Mouse (Mus musculus) kidney, adult 9 months (tissue): ENCODE measurements around the gene Serpina9.

Experiments
- DNase-seq: peaks from one replicate; pipeline ENCODE4 v3.0.0; 2022

The Serpina9 gene

DNA sequence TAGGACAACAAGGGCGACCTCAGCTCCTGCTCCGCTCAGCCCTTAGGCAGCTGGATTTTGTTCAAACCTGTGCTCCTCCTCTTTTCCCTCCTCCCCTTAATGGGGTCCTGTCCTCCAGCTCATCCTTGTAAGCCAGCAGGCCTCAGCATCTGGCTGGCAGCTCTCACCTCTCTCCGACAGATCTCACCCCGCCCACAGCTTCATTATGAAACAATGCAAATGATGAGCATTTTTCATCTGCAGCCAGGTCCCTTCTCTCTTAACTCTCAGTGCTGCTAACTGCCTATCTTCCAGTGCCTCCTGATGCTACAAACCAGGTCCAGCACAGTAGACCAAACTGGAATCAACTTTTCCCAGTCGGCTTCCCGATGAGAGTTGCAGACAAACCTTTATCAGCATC lies at the start of gene Serpina9:
Serpina9 (minus strand) TSS at position 136 of the 400 bp plus-strand sequence.
- DNase-seq: no peak

DNA sequence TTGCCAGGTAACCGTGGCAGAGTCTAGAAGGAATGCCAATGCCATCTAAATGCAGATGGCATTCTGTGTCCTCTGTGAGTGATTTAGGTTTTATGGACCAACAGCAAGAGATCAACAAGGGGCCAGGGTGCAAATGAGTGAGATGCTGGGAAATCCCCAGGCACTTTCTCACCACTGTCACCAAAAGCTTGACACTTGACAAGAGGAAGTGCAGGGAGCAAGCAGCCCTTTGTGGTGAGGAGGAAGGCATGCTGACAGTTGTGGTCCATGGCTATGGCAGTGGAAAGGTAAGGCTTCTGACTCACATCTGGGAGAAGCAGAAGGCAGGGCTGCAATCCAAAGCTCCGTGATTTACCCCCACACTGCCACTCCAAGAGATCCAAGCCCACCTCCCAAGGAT lies 48.3 kb upstream of the Serpina9 start:
- DNase-seq: no peak

DNA sequence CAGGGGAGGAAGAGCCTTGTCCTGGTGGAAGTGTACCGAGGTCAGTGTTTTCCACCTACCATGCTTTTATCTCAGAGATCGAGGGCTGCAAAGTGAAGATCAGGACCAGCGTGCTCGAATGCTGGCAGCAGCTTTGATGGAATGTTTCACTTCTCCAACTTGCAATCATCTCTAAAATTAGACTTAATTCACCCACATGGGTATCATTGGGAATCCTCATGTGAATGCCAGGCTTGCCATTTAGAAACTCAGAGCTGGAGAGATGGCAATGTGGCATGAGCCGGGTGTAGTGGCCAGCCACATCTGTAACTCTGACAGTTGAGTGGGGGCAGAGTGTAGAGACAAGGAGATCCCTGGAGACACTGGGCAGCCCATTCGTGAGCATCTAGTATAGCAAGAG lies 46.6 kb upstream of the Serpina9 start:
- no peak for DNase-seq

DNA sequence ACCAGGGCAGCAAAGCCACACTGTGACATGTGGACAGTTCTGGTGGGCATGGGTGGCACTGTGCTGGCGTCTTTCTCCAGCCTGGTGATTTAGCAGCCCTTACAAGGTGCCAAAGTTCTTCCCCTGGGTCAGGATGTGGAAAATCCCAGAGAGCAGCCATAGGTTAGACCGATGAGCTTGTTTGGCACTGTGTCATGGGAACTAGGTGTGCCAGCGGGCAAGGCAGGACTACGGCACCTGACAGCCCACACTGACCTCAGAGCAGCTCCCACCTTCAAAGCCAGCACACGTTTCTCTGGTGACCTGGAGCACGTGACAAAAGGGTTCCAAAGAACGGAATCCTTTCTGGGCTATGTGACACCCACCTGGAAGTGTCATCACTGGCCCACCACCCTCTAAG lies 44.0 kb upstream of the Serpina9 start:
- no peak for DNase-seq

DNA sequence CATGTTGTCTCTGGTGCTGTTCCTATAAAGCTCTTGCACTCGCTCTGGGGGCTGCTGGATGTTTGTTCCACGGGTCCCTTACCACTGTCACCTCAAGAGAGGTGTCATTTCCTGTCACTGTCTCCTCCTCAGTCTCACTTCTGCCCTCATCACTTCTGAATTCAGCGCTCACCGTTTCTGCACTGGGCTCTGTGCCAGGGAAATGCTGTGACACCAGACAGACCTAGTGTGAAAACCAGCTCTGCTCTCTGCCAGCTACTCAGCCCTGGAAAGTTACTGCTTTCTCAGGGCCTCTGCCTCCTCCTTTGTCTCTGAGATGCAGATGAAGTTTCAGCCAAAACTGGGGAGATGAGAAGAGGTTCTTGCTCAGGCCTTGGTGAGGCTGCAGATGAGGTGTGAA lies 43.5 kb upstream of the Serpina9 start:
- no peak for DNase-seq

DNA sequence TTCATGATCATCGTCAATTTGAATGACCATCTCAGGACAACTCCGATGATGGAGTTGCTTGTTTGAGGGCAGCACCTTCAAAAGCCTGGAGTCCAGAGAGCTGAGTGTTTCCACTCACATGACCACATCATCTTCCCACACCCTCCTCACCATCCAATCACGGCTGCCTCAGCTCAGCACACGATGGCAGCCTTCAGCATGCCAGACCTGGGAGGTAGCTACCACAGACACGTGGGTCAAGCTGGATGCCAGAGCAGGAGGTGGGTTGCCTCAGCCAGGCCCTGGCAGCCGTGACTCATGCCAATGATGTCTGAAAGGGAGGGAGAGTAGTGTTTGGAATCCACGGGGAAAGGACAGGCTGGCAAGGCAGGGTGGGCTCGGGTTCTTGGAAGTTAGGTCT lies 42.2 kb upstream of the Serpina9 start:
- DNase-seq: no peak

DNA sequence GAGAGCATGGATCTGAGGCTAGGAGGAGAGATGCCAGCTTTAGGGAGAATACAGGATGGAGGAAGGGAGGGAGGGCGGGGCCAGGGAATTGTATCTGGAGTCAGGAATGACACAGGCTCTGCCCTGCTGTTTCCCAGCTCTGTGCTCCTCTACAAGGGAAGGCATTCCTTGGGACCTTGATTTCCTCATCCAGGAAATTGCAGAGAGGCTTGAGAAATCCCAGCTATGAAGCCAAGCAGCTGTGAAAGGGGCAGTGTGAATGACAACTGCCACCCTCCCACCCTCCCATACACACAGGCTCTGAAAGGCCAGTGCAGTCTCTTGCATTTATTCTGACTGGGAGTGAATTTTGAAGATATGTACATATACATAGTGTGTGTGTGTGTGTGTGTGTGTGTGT lies 40.4 kb upstream of the Serpina9 start:
- DNase-seq: no peak

DNA sequence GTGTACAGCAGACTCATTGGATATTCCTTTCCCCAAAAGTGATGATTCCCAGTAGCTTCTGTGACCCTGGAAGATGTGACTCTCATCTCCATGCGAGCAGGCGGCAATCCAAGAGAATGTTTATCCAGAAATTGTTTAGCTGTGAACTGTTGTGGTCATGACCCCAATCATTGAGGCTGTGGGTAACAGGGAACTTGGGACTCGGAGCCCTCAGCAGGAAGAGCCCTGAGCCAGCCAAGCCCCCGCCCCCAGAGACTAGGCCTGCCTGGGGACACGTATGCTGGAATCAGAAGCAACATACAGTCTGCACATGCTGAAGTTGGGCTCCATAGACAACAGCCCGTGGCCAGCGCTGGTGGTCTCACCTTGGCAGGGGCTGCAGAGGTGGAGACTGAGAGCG lies 32.2 kb upstream of the Serpina9 start:
- no peak for DNase-seq

DNA sequence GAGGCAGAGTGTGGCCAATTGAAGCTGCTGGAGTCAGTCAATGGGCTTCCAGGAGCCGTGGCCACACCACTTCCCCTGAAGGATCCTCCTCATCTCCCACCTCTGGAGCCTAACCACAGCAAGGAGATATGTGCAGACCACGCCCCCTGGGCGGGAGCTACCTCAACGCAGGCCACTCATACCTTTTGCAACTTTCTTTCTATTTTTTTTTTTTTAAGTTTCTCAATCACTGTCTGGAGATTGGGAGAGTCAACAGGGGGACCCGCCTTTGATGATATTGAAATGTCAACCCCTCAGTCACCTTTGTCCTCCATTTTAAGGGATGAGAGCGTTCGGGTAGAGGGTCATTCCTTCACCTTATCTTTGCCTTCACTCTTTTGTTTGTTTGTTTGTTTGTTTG lies 30.8 kb upstream of the Serpina9 start, which contains the start of gene Serpina12:
Serpina12 (minus strand) TSS at position 101 of the 400 bp plus-strand sequence.
- no peak for DNase-seq

DNA sequence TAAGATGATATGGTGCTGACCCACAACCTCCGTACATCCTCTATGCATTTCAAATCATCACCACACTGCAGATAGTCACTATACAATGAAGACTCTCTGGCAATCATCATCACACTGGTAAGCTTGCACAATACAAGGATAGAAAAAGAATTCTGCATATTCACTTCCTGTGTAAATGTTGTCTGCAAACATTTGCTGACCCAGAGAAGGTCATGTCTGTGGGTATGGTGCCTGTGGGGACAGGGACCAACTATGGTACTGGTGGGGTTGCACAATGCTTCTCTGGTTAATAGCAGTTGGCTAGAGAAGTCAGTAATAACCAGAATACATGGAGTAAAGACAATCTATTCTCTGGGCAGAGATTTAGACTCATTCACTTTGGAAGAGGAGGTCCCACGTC lies 29.2 kb upstream of the Serpina9 start:
- no peak for DNase-seq

DNA sequence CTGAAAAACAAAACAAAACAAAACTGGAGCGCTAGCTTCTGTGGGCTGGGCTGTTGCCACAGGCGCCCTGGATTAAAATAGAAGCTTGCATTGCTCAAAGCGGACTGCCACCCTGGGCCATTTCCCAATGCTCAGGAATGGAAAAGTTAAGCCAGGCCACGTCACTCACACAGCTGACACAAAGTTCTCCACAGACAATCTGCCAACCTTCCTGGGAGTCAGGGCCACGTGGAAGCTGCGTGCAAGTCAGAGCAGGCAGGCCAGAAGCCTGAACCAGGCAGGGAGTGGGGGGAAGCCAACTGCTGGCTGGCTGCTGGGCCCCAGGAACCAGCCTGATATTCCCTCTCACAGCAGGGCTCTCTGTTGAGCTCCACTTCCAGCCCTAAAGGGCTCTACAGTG lies 27.8 kb upstream of the Serpina9 start:
- DNase-seq: no peak

DNA sequence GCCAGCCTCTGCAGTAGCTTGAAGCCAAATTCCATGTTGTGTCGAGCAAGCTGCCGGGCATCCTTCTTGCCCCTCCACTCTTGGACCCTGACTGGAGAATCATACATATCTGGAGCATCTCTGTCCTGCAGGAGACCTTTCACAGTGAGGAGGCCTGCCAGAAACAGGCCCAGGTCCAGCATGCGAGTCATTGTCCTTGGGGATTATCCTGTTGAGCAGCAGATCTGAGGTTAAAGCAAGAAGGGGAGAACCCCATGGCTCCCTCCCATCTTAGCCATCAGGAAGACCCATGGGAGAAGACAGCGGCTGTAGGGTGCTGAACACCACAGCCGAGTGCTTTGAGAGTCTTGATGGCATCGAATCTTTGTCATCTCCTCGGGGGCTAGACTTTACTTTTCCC lies 24.6 kb upstream of the Serpina9 start:
- DNase-seq: no peak

DNA sequence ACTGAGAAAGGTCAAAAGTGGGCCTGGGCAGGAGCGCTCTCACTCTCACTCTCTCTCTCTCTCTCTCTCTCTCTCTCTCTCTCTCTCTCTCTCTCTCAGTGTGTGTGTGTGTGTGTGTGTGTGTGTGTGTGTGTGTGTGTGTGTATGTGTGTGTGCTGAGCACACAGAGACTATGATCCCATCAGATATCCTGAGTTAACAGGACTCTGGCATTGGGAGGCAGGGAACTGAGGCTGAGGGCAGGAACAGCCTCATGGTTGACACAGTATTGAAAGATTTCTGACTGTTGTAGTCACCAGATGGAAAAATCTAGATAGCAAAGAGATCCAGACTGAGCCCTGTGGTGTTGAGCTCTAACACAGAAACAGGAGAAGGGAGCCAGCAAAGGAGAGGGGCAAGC lies 20.2 kb upstream of the Serpina9 start:
- no peak for DNase-seq

DNA sequence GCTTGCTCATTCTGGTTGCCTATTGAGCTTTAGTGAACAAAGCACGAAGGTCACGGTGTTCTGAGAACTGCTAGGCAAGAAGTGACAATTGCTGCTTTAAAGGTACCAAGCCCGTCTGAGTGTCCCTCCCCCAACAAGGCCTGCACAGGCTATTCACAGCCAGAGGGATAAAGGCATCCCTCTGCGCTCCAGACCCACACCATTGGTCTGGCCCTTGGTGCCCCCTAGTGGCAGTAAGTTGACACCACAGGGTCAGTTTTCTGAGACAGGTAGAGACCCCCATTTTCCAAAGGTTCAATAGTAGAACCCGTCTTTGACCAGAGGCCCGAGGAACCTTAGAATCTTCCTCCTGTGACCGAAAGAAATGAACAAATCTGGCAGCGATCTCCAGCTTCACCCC lies 16.4 kb upstream of the Serpina9 start:
- peak; percentile 21 for DNase-seq

DNA sequence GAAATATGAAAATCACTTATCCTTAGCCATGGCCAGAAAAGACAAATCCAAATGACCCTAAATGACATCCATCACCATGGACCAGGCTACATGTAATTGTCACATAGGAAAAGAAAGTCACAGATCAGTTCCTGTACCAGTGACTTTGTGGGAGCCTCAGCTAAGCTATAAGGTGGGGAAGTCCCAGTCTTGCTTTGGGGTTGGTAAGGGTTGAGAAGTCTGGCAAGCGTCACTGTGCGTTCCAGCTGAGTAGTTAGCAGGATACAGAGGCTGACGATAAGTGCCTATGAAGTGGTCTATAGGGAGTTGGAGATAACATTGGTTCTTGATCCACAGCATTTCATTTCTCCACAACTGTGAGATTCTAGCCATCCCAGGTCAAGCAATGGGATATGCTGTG lies 1.7 kb upstream of the Serpina9 start:
- DNase-seq: no peak

DNA sequence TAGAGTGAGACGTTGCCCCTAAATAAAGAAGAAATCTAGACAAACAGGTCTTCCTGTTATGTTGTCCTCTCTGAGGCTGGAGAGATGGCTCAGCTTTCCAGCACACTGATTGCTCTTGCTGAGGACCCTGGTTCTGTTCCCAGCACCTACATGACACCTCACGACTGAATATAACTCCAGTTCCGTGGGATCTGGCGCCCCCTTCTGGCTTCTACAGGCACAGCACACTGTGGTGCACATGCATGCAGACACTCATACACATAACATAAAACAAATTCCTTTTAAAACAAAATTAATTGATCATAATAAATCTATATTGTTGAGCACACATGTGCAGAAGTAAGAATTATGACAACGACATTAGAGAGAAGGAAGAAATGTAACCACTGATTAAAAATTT lies 8.9 kb downstream of the Serpina9 start:
- no peak for DNase-seq

DNA sequence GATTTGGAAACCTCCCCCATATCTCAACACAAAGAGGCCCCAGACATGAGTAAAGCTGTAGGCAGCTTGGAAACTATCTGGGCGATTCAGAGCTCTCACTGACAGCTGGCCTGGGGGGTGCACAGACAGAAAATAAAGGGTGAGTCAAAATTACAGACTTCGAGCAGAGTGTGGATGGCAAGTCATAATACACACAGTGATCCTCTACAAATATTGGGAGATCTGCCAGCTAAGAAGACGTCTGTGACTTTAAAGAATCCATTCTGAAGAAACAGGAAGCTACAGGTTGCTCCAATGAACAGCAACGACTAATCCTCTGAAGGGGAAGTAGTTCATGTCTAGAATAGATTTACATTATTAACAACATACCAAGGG lies 10.3 kb downstream of the Serpina9 start:
- no peak for DNase-seq

DNA sequence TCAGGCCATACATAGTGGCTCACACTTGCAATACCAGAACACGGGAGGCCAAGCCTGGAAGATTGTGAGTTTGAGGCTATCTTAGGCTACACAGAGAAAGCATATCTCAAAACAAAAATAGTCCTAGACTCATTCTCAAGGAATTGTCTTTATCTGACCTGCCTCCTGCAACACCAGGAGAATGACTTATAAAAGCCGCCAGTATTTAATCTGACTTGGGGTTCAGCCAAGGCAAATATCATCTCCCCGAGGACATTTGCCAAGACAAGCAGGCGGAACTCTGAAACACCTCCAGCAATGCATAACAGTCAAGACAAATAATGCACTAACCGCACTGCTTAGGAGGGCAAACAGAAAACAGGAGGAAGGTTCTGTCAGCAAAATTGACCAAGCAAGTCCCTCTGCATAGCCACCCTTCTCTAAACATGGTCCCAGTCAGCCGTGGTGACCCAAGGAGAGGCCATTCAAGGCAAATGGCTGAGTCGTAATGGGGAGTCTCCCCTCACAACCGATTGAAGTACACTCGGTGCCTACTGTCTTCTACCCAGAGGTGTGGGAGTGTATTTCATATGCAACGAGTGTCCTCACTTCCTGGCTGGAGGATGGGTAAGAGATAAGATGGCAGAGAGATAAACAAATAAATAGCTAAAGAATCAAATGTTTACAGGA lies 10.9 kb downstream of the Serpina9 start:
- peak; percentile 58 for DNase-seq

DNA sequence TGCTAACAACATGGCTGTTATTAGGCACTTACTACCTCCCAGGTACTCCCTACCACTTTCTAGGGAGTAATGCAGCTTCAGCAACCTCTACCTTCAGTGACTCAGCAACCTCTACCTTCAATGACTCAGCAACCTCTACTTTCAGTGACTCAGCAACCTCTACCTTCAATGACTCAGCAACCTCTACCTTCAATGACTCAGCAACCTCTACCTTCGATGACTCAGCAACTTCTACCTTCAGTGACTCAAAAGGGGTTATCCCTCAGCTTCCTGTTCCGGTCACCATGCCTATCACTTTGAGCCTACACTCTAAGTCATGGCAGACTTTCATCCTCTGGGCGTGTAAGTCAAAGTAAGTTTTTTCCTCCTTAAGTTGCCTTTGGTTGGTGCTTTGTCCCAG lies 13.0 kb downstream of the Serpina9 start:
- no peak for DNase-seq

DNA sequence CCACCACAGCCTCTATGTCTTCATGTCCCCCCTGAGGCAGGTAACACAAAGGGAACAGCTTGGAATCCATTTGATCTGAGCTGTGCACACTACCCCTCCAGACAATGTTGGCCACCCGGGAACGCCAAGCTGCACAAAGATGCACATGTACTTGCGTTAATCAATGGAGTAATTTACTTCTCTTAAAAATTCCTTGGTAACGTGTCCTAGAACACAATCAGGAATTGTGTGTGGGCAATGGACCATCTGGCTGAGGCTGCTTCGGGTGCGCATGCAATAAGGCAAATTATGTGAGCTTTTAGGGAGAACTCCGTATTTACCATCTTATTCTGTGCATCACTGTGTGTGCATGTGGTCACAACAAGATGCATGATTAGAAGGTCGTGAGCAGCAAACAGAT lies 13.9 kb downstream of the Serpina9 start:
- no peak for DNase-seq

DNA sequence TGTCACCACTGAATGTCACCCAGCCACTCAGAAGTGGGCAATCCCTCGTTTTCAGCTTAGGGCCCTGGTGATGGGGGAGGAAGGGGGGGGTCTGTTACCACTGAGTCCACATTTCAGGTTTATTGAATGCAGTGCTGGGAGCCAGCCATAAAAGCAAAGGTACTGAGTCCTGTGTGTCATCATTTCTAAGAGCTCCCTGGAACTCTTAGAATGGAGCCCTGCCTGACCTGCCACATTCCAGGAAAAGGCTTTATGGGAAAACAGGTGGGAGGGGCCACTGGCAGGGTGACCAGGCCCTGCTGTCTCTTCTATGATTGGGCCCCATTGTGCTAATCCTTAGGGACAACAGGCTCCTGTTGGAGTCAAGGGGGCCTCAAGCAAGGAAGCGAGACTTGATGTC lies 17.0 kb downstream of the Serpina9 start:
- no peak for DNase-seq

DNA sequence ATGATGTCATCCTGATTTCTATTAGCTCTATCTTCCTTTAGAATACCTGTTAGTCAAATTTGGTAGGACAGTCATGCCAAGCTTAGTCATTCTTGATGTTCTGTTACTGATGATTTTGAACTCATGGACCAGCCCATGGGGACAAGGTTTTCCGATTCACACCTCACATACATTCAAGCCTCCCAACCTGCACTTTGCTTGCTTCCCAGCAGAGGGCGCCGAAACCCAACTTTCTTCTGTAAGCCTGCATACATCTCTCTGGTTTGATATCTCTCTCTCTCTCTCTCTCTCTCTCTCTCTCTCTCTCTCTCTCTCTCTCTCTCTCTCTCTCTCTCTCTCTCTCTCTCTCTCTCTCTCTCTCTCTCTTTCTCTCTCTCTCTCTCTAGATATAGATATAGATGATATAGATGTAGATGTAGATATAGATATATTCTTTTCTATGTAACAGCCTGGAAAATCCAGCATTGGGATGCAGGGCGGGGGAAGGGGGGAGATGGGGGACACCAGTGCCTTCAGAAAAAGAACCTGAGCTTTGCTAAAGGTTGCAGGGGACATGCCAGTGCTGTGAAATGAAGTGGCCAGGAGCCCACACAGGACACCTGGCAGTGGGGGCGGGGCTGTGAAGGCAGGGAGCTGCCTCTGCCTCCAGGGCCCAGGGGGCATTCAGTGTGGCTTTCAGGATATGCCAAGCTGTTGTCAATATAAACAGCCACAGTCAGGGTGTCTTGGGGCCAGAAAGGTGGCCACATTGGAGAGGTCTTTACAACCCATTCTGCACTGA lies 18.1 kb downstream of the Serpina9 start:
- peak; percentile 63 for DNase-seq

DNA sequence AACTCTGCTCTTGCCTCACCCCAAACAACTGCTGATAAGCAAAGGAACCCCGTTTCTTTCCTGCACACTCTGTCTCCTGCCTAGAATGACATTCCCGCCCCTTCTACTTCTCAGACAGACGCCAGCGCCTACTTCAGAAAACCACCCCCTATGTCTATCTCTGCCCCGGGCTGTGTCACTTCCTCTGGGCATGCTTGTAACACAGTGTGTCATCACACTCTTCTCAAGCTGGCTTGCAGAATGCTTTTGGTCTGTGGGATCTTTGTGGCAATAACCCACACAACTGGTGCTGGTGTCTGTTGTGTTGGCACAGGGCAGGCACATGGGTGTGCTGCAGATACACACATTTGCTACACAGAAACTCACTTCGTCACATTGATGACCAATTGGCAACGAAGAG lies 20.6 kb downstream of the Serpina9 start:
- no peak for DNase-seq

DNA sequence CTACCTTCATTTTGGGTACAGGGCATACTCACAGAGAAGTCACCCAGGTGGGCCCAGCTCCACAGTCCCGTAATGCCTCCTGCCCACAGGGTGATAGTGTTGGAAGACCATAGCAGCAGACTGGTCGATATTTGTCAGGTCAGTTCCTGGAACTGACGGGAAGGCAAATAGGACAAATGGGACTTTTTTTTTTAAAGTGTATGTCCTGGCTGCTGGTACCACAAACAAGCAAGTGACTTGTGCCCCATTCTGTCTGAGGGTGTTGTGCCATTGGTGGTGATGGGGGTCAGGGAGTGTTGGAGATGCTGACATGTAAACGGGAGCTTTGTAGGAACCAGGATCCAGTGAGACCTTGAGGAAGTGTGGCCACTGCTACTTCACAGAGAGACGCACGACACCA lies 23.7 kb downstream of the Serpina9 start, which contains the start of gene Serpina11:
Serpina11 (minus strand) TSS at position 101 of the 400 bp plus-strand sequence.
- DNase-seq: no peak

DNA sequence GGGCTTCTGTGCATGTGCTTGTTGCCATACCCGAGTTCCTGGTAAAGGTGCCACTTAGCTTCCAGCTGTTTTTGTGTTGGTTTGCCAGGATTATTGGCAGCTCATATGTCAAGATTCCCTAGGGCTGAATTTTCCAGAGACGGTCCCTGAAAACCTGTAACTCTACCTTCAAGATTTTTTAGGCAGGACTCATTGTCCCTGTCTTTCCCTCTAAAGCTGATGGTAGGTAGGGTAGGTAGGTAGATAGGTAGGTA lies 24.1 kb downstream of the Serpina9 start:
- no peak for DNase-seq
